Mouse (Mus musculus) brain, embryonic 18.5 days (tissue): ENCODE measurements around the gene Zfp398.

Source experiments
- DNase-seq: peaks from one replicate; pipeline ENCODE4 v3.0.0-alpha.2; 2012; ENCODE audit warnings: low read depth, low spot score

The Zfp398 gene

DNA sequence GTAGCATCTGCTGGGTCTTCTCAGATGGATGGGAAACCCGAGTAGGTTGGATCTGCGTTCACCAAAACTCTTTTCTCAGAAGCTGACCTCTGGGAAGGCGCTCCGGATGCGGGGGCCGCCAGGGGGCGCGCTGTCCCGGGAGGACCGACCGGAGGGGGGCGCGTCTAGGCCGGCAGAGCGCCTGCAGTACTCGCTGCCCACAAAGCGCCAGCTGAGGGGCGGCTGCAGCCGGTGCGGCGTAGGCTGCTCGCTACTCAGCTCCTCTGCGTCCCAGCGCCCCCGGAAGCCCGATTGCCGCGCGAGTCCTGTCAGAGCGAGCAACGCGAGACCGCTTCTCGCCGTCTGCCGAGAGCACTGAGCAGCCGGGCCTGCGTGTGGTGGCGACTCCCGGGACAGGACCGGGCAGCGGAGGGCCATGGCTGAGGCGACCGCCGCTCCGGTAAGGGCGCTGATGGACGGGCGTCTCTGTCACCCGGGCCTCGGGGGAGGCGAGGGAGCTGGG is at the start of gene Zfp398:
Gene Zfp398, plus strand, starts transcription at position 180 of the 502 bp plus-strand sequence.
- DNase-seq, result peak; percentile 81

DNA sequence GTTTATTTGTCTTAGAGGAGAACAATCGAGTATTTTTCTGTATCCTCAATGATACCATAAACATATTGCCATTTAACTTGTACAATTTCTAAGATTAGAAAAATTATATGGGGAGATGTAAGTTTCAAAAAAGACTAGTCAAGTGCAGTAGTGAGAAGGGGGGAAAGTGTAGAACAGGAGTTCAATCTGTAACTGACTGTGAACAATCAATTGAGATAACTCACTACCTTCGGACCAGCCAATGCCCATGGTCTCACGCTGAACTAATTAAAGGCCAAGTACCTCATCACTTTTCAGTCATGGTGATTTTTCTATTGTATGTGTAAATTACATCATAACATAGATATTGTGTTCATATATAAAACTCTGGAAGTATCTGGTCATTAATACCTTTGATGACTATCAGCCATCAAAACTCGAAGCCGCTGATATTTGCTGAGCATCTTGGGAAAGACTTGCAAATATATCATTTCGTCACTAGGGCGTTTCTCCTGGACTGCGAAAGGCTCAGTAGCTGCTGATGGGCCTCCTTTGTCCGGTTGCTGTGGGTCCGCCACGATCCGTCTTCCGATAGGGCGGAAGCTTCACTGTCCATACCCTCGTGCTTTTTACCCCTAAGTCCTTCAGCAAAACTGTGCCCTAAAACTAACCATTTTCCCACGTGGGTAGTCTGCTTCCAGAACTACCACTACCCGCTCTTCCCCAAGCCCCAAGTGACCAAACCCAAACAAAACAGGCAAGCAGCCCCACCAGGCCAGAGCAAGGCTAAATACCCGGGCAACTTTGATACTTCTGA is 47.3 kb upstream of the Zfp398 start:
- DNase-seq, result peak; percentile 81

- no peak for DNase-seq
Measured at GRCm38 (mm10) chr6:47788821-47789220, 46.6 kb upstream of the Zfp398 start.

DNA sequence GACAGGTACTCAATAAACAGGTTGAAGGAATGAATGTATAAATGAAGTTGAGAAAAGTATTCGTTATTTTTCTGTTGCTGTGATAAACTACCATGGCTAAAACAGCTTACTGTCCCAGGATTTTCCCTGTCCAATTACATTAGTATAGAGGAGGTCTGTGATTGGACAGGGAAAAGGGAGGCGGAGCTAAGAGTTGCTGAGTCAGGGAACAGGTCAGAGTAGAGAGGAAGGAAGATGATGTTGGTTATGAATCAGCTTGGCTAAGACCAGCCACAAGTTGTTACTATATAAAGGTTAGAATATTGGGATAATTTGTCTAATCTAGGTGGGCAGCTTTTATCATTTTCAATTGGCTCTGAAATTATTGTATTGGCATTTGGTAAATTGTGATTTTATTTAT is 44.7 kb upstream of the Zfp398 start:
- DNase-seq, result no peak

DNA sequence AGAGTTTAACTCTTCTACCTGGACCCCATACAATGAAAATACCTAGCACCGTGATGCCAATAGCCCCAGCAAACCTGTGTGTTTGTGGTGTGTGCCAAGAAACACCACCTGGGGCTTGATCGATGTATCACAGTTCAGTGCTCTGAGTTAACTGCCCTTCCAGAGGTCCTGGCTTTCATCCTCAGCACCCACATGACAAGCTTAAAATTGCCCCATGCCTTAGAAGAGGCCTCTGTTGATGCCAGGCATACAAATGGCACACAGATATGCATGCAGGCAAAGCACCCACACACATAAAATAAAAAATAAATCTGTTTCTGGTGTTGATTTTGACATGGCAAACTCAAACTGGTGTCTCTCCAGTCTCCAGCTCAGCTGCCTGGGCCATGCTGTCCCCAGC is 42.9 kb upstream of the Zfp398 start:
- DNase-seq, result no peak

DNA sequence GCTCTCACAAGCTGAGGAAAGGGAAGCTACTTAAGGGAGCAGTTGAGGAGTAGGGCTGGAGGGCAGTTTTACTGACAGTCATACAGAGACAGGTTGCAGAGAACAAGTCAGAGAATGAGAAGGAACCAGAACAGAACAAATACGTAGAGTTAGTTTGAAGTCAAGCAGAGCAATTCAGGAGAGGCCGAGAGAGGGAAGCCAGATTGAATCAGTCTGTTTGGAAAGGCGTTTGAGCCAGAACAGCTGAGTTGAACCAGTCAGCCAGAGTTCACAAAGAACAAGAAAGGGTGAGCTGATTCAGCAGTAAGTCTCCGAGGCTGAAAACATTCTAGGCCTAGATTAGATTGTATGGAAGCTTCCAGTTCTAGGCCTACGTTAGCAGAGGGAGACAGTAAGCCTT is 42.2 kb upstream of the Zfp398 start:
- no peak for DNase-seq

DNA sequence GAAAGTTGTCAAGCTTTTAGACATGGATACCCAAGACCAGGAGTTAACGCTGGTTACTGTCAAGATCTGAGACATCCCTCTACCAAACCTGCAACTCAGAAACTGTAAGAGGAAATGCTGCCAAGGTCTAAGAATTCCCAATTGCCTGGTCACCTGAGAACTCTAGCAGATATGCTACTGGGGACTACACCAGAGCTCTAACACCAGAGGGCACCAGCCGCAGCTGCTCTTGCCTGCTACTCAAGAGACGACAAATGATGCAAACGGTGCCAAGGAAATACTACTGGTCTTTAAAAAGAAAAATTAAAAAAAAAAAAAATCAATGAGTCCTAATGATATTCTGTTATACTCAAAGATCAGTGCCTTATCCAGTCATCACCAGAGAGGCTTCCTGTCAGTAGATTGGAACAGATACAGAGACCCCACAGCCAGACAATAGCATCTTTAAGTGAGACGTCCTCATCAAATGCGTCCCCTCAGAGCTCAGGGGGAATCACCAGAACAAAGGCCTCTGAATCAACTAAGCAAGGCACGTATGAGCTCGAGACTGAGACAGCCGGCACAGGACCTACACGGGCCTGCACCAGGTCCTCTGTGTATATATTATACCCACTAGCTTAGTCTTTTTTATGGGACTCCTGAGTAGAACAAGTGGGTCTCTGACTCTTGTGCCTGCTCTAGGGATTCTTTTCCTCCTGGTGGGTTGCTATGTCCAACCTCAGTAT is 41.2 kb upstream of the Zfp398 start:
- no peak for DNase-seq

DNA sequence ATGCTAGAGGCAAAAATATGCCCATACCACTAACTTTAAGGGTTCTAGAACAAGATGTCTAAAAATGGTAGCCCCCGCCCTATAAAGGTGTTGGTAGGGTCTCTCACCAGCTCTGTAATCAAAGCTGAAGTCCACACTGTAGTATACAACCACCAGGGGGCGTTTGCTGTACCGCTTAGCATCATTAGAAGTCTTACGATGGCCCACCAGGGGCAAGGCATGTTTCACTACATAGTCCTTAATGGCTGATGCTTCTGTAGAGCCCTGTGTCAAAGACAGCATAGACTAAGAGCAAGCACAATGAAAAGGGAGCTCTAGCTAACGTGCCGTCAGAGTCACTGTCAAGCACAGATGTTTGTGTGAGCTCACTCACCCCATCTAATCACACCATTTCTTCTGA is 36.4 kb upstream of the Zfp398 start:
- DNase-seq, result no peak

DNA sequence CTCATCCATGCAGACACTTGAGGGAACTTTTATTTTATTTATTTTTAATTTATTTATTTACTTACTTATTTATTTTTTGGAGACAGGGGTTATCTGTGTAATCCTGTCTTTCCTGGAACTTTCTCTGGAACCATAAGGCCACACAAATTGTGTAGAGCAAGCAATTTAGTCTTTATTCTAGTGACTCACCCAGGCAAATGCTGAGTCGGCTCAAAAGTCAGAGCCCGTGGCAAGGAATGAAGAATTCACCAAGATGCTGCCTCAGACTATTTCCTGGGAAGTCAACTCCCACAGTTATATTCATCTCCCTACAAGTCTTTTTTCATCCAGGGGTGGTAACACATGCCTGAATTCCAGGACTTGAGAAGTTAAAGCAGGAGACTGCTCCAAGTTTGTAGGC is 29.9 kb upstream of the Zfp398 start:
- DNase-seq, result no peak

DNA sequence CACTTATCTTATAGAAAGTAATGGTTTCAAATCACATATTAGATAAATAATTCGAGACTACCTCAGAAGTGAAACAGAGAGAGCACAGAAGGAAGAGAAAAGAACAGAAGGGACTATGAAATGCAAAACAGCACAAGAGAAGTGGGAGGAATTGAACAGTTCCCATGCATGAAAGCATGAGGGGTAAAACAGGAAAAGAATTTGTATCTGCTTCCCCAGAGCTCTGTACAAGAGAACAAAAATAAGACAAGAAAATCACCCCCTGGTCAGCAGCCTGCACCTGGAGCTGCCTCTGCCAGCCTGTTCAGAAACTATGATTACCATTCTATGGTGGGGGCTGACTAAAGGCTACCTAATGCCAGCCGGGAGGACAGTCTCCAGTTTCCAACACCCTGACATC is 28.0 kb upstream of the Zfp398 start:
- DNase-seq, result no peak

GRCm38 (mm10) chr6:47808545-47808944 is 26.9 kb upstream of the Zfp398 start:
- no peak for DNase-seq

DNA sequence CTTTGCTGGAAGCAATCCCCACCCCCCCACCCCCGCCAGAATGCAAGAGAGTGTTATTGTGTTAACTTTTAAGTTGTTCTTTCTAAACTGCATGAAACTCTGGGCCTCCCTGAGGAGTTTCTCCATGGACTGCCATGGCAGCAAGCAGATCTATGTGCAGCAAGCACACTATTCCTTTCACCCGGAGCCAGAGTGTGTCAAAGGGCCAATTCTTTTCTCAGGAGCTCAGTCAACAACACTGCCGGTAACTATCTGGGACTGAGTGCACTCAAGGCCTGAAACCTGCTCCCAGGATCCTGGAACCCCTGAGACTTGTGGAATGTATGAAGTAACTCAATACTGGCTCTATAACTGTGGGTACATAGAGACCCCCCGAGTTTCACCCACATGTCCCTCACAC is 26.4 kb upstream of the Zfp398 start:
- DNase-seq, result no peak

DNA sequence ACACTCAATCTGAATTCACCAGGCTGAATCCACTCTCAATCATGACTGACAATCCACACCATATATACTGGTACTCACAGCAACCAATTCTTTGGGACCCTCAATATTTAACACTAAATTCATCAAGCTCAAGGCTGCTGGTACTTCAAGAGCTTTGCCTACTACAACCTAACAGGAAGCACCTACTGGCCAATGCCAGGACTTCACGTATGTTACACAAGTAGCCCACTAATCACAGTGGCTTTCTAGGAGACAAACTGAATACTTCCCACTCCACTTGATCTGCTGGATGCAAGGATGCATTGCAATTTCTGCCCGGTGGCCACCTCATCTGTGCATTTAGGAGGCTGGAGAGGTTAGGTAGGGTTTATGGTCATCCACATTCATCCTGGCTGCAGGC is 25.3 kb upstream of the Zfp398 start:
- no peak for DNase-seq

DNA sequence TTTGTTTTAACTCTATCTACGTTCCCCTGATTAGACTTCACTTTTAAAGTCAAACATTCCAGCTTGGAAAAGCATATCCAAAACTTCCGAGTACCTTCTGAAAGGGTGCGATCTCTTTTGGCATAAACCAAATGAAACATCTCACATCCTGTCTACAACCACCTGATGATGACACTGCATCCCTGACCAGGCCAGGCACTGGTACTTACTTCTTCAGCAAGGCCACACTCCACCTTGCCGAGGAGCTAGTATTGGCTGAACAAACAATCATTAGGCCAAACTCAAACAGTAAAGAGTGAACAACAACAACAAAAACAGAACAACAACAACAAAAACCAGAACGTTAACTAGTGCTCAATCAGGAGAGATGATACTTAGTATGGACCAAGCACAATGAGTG is 24.1 kb upstream of the Zfp398 start:
- no peak for DNase-seq

- no peak for DNase-seq
Measured at GRCm38 (mm10) chr6:47812271-47812915, 23.1 kb upstream of the Zfp398 start.

DNA sequence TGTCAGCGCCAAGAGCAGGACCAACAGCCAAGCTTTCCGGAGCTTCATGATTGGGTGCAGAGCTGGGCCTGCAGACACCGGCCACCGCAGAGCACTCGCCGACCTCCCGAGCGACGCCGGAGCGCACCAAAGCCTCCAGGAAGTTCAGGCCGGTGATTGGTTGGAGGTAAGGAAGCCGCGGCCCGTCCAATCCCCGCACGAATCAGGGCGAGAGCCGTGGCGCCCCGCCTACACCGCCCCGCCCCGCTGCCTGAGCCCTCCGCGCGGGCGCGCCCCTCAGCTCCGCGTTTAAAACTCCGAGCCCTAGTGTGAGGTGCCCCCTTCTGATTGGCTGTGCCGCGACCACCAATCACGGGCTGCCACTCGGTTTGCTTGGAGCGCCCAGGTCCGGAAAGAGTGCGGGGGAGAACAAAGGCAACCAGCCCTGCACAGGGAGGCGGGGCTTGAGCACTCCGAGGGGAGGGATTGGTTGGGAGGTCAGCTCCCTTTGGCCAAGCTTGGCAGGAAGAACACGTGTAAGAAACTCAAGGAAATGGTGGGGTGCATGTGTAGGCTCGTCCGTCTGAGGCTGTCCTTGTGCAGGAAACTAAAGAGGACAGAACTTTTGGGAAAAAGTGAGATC is 22.1 kb upstream of the Zfp398 start, which contains the start of gene Pdia4:
Gene Pdia4, minus strand, starts transcription at position 174 of the 622 bp plus-strand sequence.
- DNase-seq, result peak; percentile 97

DNA sequence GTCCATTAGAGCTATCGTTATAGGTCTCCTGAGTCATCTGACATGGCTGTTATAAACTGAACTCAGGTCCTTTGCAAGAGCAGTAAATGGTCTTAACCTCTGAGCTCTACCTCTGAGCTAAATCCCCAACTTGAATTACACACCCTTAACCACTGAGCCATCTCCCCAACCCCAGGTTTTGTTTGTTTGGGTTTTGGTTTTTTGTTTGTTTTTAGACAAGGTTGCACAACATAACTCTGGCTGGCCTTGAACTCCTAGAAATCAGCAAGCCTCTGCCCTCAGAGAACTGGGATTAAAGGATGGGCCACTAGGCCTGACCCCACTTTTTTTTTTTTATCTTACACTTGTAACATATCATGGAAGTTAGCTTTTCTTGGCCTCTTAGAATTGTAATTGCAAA is 19.3 kb upstream of the Zfp398 start:
- DNase-seq, result no peak

DNA sequence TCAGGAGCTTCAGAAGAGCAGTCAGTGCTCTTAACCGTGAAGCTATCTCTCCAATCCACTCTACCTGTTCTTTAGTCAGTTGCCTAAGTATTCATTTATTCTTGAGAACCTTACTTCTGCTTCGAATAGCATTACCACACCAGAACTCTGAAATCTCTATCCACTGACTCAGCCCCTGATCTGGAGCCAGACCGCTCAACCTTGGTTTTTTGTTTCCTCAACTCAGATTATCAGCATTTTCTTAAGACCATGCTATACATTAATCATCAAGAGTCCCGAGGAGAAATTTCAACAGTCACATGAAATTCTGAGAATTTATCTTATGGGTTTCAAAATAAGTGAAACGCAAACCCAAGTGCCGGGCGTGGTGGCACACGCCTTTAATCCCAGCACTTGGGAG is 16.7 kb upstream of the Zfp398 start:
- DNase-seq, result no peak

DNA sequence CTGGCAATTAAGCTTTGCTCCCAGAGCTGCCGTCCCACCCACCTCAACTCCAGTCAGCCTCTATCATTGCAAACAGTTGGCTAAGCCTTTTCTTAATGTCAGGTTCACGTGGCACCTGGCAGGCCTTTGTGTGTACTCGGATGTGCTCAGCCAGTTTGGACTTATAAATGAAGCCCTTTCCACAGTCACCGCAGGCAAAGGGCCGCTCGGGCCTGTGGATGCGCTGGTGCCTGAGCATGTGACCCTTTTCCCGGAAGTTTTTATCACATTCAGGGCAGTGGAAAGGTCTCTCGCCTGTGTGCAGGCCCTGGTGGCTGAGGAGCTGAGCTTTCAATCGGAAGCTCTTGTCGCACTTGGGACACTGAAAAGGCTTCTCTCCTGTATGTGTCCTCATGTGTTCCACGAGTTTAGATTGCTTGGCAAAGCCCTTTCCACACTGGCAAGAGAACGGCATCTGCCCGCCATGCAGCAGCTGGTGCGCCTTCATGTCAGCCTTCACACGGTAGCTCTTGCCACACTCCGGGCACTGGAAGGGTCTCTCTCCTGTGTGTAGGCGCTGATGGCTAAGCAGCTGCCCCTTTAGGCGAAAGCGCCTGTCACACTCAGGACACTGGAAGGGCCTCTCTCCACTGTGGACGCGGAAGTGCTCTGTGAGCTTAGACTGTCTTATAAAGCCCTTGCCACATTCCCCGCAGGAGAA is 15.7 kb upstream of the Zfp398 start:
- no peak for DNase-seq

- no peak for DNase-seq
Measured at GRCm38 (mm10) chr6:47821236-47821635, 14.2 kb upstream of the Zfp398 start.

GRCm38 (mm10) chr6:47821776-47822175 is 13.7 kb upstream of the Zfp398 start:
- DNase-seq, result no peak
